Mouse (Mus musculus) cerebellum, postnatal 10 days (tissue): ENCODE measurements at regions not wholly inside any gene's neighbourhood (a gene's known extent, or its start where the extent isn't known, plus 50 kb on each side); places are given as distances from the start of the nearest gene placed in this dataset.

Experiments used
- DNase-seq, 2 experiments: peaks; one replicate each; pipeline ENCODE4 v3.0.0; 2021; ENCODE audit warnings: mixed read lengths in 2 of 2

- peak; percentile 2 to 7 for DNase-seq
Observed at GRCm38 (mm10) chr16:12359116-12359515, 375.2 kb downstream of the Shisa9 start.

DNA sequence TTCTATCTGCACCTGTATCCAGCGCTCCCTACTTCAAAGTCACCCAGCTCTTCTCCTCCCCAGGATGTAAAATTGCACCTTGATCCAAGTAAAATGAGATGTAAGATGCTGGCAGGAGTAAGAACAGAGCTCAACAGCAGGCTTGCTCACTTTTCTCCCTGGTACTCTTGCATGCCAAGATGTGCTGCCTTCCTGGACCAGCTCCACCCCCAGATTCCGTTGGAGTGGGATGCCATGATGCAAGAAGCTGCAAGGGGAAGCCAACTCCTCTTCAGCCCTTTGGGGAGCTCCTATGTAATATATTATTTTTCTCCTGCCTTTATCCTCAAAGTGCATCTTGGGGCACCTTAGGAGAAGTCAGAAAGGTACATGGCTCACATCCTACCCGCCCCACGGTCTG is 405.6 kb downstream of the Shisa9 start:
- DNase-seq, result no peak

DNA sequence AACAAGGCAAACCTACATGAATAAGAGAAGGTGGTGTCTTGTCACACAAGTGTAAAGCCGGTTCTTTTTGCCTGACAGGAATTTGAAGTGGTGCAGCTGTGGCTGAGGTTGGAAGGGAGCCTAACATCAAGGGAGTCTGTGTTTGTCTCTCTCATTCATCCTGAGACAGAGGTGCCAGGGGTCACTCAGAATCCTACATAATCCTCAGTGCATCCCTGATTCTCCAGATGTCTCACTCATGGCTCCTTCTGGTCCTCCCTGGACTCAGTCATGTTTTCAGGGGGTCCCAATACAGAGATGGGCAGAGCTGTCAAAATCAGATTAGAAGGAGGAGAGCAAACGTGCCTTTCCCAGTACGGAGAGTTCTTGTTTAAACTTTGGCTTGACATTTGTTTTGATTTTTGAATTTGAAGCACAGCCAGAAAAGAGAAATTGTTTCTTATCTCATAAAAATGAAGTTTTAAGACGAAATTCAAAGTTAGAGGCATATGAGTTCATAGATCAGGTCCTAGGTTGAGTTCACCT is 451.8 kb downstream of the Shisa9 start:
- no peak for DNase-seq

DNA sequence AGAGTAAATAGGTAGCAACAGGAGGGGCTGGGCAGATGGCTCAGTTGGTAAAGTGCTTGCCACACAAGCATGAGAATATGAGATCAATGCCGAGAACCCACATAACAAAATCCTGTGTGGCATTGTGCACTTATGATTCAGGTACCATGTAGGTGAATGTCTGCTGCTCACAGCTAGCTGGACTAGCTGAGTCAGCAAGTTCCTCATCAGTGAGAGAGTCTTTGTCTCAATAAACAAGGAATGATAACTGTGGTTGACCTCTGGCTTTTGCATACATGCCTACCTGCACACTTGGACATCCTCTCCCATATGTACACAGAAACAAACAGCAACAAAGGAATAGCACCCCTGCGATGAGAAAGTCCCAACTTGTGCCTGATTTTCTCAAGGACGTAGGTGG is 454.7 kb downstream of the Shisa9 start:
- DNase-seq, result no peak

- DNase-seq, result peak; percentile 29 to 36
Observed at GRCm38 (mm10) chr16:12454791-12455190, 470.9 kb downstream of the Shisa9 start.
